Comparison of ENCODE assay signal across 12 mouse cellular contexts in genomic region chr1:132586679-132587201, GRCm38 (mm10). TPM values are rescaled to one million over a fixed set of nuclear protein-coding genes. Genes with fewer than 3 reads are reported as not detected.
DNase-seq lines count a peak whose midpoint lies in the region; ATAC-seq and TF ChIP-seq lines count a peak whose summit lies in the region.
"Had no signal": no experiment of that assay in that cellular context is flagged by ENCODE, and none has a peak within 500 bp of the region (broad histone marks: within the 10 kb centered on the region; RNA-seq: fewer than 3 reads in every experiment).

No protein-coding gene starts in this region.

- no peak for TF ChIP-seq POLR2A in lung, adult 2 months (IDR thresholded peaks at IDR 0.05; ENCODE audit: borderline replicate concordance, extremely low read depth, low read depth, low read length)

- no peaks in the 10 kb centered on the region for H3K4me1 ChIP-seq in lung, embryonic 16.5 days (replicated peaks; ENCODE audit: control insufficient read depth, insufficient read depth, low read length)
- H3K4me1 ChIP-seq in lung, adult 2 months (ENCODE audit: control insufficient read depth, insufficient read depth, low read length), result no peaks in the 10 kb centered on the region
- no peaks in the 10 kb centered on the region; the same call in 1 of the 2 replicates for H3K4me1 ChIP-seq in intestine, embryonic 14.5 days (replicated peaks; ENCODE audit: control insufficient read depth, insufficient read depth, low read length)
- H3K4me1 ChIP-seq in stomach, embryonic 14.5 days (ENCODE audit: control insufficient read depth, insufficient read depth, low read length), result peaks cover 13% of the 10 kb centered on the region; the same call in 1 of the 2 replicates

- no peak overlapping the region for H3K9ac ChIP-seq in lung, embryonic 16.5 days (ENCODE audit: low read length)
- 0 out of 2 replicates have a peak overlapping the region, but pooled peaks have one; percentile 6 for H3K9ac ChIP-seq in intestine, embryonic 14.5 days (ENCODE audit: low read length)
- no peak overlapping the region for H3K9ac ChIP-seq in stomach, embryonic 14.5 days (replicated peaks; ENCODE audit: low read depth, low read length)
- H3K9ac ChIP-seq: heart, embryonic 13.5 days had no signal

- no peaks in the 10 kb centered on the region for H3K27me3 ChIP-seq in lung, embryonic 16.5 days (ENCODE audit: control insufficient read depth, insufficient read depth, low read depth, low read length)
- no peaks in the 10 kb centered on the region for H3K27me3 ChIP-seq in intestine, embryonic 14.5 days (replicated peaks; ENCODE audit: control insufficient read depth, insufficient read depth, low read length)
- no peaks in the 10 kb centered on the region for H3K27me3 ChIP-seq in stomach, embryonic 14.5 days (ENCODE audit: control insufficient read depth, insufficient read depth, low read length)

- 30% methylated on average over 15 of the region's 15 CpGs for WGBS in lung, embryonic 16.5 days
- 36% methylated on average over 15 of the region's 15 CpGs for WGBS in lung, adult 2 months
- WGBS in intestine, embryonic 14.5 days, result 34% methylated on average over 15 of the region's 15 CpGs
- WGBS in stomach, embryonic 14.5 days, result 26% methylated on average over 15 of the region's 15 CpGs

- no peaks in the 10 kb centered on the region for H3K9me3 ChIP-seq in lung, embryonic 16.5 days (ENCODE audit: control insufficient read depth, low read length)
- H3K9me3 ChIP-seq in intestine, embryonic 14.5 days (ENCODE audit: control insufficient read depth, low read length), result no peaks in the 10 kb centered on the region
- H3K9me3 ChIP-seq in stomach, embryonic 14.5 days (ENCODE audit: control insufficient read depth, low read depth, low read length), result no peaks in the 10 kb centered on the region
- H3K9me3 ChIP-seq: heart, embryonic 13.5 days had no signal

- DNase-seq in lung, adult 2 months, result no peak
- DNase-seq in intestine, embryonic 14.5 days (ENCODE audit: low spot score), result peak; percentile 65
- DNase-seq in kidney, postnatal 25 days, result peak; percentile 73 to 83
- DNase-seq in cerebellum, postnatal 36 days, result no peak
- no peak for DNase-seq in embryo, embryonic 10.5 days (ENCODE audit: low spot score)

- no peak overlapping the region for H3K4me3 ChIP-seq in lung, embryonic 16.5 days (ENCODE audit: low read length)
- H3K4me3 ChIP-seq in lung, adult 2 months (replicated peaks; ENCODE audit: extremely low read depth, low read depth, low read length), result no peak overlapping the region
- H3K4me3 ChIP-seq in intestine, embryonic 14.5 days (ENCODE audit: low read depth, low read length), result no peak overlapping the region
- H3K4me3 ChIP-seq in stomach, embryonic 14.5 days (ENCODE audit: low read depth, low read length), result no peak overlapping the region
- H3K4me3 ChIP-seq: heart, embryonic 13.5 days; myocyte had no signal

- no peak overlapping the region for H3K4me2 ChIP-seq in lung, embryonic 16.5 days (ENCODE audit: low read depth, low read length)
- H3K4me2 ChIP-seq in intestine, embryonic 14.5 days (ENCODE audit: low read length), result peak overlapping the region; percentile 18; the same call in 1 of the 2 replicates
- H3K4me2 ChIP-seq in stomach, embryonic 14.5 days (replicated peaks; ENCODE audit: low read depth, low read length), result 0 out of 2 replicates have a peak overlapping the region, but pooled peaks have one; percentile 1
- H3K4me2 ChIP-seq: heart, embryonic 13.5 days had no signal

- ATAC-seq in lung, embryonic 16.5 days (ENCODE audit: low read depth), result peak; percentile 53; the same call in 1 of the 2 replicates
- peak; percentile 88 for ATAC-seq in intestine, embryonic 14.5 days (replicated peaks; ENCODE audit: low FRiP score, low TSS enrichment, low read depth)
- peak; percentile 84 for ATAC-seq in stomach, embryonic 14.5 days (ENCODE audit: insufficient number of reproducible peaks, insufficient read depth, low FRiP score, low read depth)
- no peak for ATAC-seq in megakaryocyte-erythroid progenitor cell, adult 5-6 weeks (replicated peaks; ENCODE audit: low FRiP score, low TSS enrichment, poor library complexity, severe bottlenecking)
- ATAC-seq: CD4-positive, CD25-positive, alpha-beta regulatory T cell, adult 4 months; inflammation-experienced regulatory T-cells, adult 6 months had no signal

- no peak for TF ChIP-seq CTCF in lung, adult 2 months (IDR thresholded peaks at IDR 0.05; ENCODE audit: insufficient read depth, low read length)

- no peak overlapping the region for H3K27ac ChIP-seq in lung, embryonic 16.5 days (ENCODE audit: low read length)
- no peak overlapping the region for H3K27ac ChIP-seq in intestine, embryonic 14.5 days (ENCODE audit: low read depth)
- no peak overlapping the region for H3K27ac ChIP-seq in stomach, embryonic 14.5 days (ENCODE audit: low read length)
- H3K27ac ChIP-seq: heart, embryonic 13.5 days had no signal

- H3K36me3 ChIP-seq in lung, embryonic 16.5 days (ENCODE audit: control insufficient read depth, insufficient read depth, low read length), result no peaks in the 10 kb centered on the region
- H3K36me3 ChIP-seq in intestine, embryonic 14.5 days (ENCODE audit: control insufficient read depth, insufficient read depth, low read length), result no peaks in the 10 kb centered on the region
- H3K36me3 ChIP-seq in stomach, embryonic 14.5 days (ENCODE audit: control insufficient read depth, insufficient read depth, low read length), result no peaks in the 10 kb centered on the region
- H3K36me3 ChIP-seq: heart, embryonic 13.5 days had no signal

RNA-seq across cellular contexts. Expression of gene Cntn2, which starts 43.7 kb away (rescaled TPM):
- 0.09 TPM in 2 replicates for polyA plus RNA-seq in lung, embryonic 16.5 days (2015; fragmentation: Nextera tagmentation; extraction: Ambion mirVana)
- polyA plus RNA-seq in lung, adult 2 months (2012; rRNA removed), result 0.07 and 0.11 TPM in 2 replicates
- 0.32 and 1.2 TPM in 2 replicates for polyA plus RNA-seq in intestine, embryonic 14.5 days (2014; fragmentation: Nextera tagmentation; extraction: Ambion mirVana)
- 0.67 and 0.73 TPM in 2 replicates for polyA plus RNA-seq in stomach, embryonic 14.5 days (2014; fragmentation: Nextera tagmentation; extraction: Ambion mirVana)
- not detected in 2 replicates for total RNA-seq in megakaryocyte-erythroid progenitor cell, adult 5-6 weeks (2014; fragmentation: Nextera tagmentation)
- total RNA-seq in megakaryocyte-erythroid progenitor cell, adult 5-6 weeks (2017), result not detected in 2 replicates
- polyA plus RNA-seq: CD4-positive, CD25-positive, alpha-beta regulatory T cell, adult 4 months; inflammation-experienced regulatory T-cells, adult 6 months; myocyte had no signal

Comparison
In these comparisons a context has a peak if more than half of its experiments do, and no peak if none do; other contexts are left out.
1. DNase-seq: peak in intestine, embryonic 14.5 days (single experiment) and kidney, postnatal 25 days (2 of 2); none in lung, adult 2 months (single experiment), cerebellum, postnatal 36 days (0 of 2) and embryo, embryonic 10.5 days (single experiment).